In genomic region chr6:126514720-126515119, GRCm38 (mm10) we compare ENCODE assay signal across 12 mouse cellular contexts. TPM values are rescaled to one million over a fixed set of nuclear protein-coding genes. Genes with fewer than 3 reads are reported as not detected.
DNase-seq lines count a peak whose midpoint lies in the region; ATAC-seq lines count a peak whose summit lies in the region.
"Had no signal": no experiment of that assay in that cellular context is flagged by ENCODE, and none has a peak within 500 bp of the region (broad histone marks: within the 10 kb centered on the region; RNA-seq: fewer than 3 reads in every experiment).

No protein-coding gene starts in this region.

- intact Hi-C loops in left cerebral cortex, postnatal 36 days (cut with DNase I): no loop called here

- ATAC-seq in activated CD4-positive, CD25-positive, alpha-beta regulatory T cell, adult 4 months: no peak
- ATAC-seq: lung, postnatal 0 days had no signal

- peak; percentile 21 to 27 for DNase-seq in layer of hippocampus, adult 8-10 months (ENCODE audit: low spot score in 2 of 2)
- DNase-seq in layer of hippocampus, postnatal 10 days (ENCODE audit: low spot score in 2 of 2): no peak
- DNase-seq in frontal cortex, adult 2 months (ENCODE audit: extremely low spot score in 1 of 2, low spot score in 1 of 2): peak; percentile 25 to 72
- peak; percentile 39 for DNase-seq in left cerebral cortex, postnatal 36 days (ENCODE audit: low spot score in 2 of 2)
- DNase-seq in right cerebral cortex, postnatal 10 days (ENCODE audit: low spot score in 2 of 2): peak; percentile 56 to 65
- DNase-seq in cerebellum, adult 11 months: no peak
- DNase-seq in kidney, adult 8-10 months: no peak
- DNase-seq: cerebellum, postnatal 36 days; heart, adult 18-20 months; kidney, postnatal 14 days had no signal

RNA-seq across cellular contexts. Expression of gene Kcna5, which starts 20.5 kb away (rescaled TPM):
- 1 to 10 TPM; 1.1 to 2.8 (median 1.7) TPM for total RNA-seq in layer of hippocampus, adult 8-10 months (2022)
- total RNA-seq in layer of hippocampus, postnatal 10 days (2021): 1 to 10 TPM; 1.4 to 1.6 TPM
- polyA plus RNA-seq in frontal cortex, adult 2 months (2012; rRNA removed): 5.4 and 6.3 TPM in 2 replicates
- total RNA-seq in left cerebral cortex, postnatal 36 days (2021): 1 to 10 TPM; 3.5 to 7.2 TPM
- polyA plus RNA-seq in activated CD4-positive, CD25-positive, alpha-beta regulatory T cell, adult 4 months (2017; shearing (Covaris generic)): not detected

Comparison
In these comparisons a context has a peak if more than half of its experiments do, and no peak if none do; other contexts are left out.
1. DNase-seq: peak in layer of hippocampus, adult 8-10 months (2 of 2), frontal cortex, adult 2 months (2 of 2), left cerebral cortex, postnatal 36 days (2 of 2) and right cerebral cortex, postnatal 10 days (2 of 2); none in layer of hippocampus, postnatal 10 days (0 of 2), cerebellum, adult 11 months (single experiment) and kidney, adult 8-10 months (0 of 2).